Mouse (Mus musculus): ENCODE measurements at regions not wholly inside any gene's neighbourhood (a gene's known extent, or its start where the extent isn't known, plus 50 kb on each side); places are given as distances from the start of the nearest gene placed in this dataset.

DNA sequence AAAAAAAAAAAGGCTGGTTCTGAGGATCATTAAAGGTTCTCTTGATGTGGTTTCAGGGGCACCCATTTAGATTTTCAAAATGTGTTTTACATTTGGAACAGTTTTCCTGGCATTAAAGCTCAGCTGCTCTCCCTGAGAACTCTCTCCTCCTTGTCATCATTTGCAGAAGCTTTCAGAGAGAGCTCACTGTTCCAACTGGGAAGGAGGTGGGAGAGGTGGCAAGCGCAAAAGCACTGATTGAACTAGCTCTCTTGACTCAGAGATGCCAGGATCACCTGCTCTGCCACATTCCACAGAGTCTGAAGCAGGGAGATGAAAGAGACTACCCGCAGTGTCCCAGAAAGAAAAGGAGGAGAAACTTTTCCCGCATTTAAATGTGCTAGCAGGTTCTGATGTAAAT is 220.5 kb upstream of the Gbe1 start:
- dilution Hi-C loops (cut with MboI; ENCODE audit: extremely low pct_ligation_motif_present, extremely low pct_unique_long_range_greater_than_20kb, low sequenced_read_pairs) (no loop called here), in situ Hi-C loops (cut with MboI; ENCODE audit: low pct_ligation_motif_present, low pct_unique_long_range_greater_than_20kb, low sequenced_read_pairs) (no loop called here)
- Histone ChIP-seq H3K4me2 (ENCODE audit: insufficient read depth, low read depth, poor library complexity, severe bottlenecking) (no peak overlapping the region), H3K9me3 (replicated peaks; ENCODE audit: low read length) (peaks cover 39% of the 10 kb centered on the region), H3K27ac (ENCODE audit: insufficient read depth, low read depth) (no peak overlapping the region), H3K9ac (ENCODE audit: insufficient read depth, low read depth) (no peak overlapping the region), H3K4me1 (ENCODE audit: control insufficient read depth in 1 of 2, insufficient read depth in 2 of 2) (no peaks in the 10 kb centered on the region), H3K4me3 (replicated peaks in 1 of 3; ENCODE audit: low read depth in 2 of 3, low read length in 2 of 3, poor library complexity in 1 of 3) (no peak overlapping the region), H3K36me3 (replicated peaks in 1 of 2; ENCODE audit: control insufficient read depth in 1 of 2, insufficient read depth in 1 of 2, low read length in 1 of 2) (no peaks in the 10 kb centered on the region), H3K79me2 (replicated peaks; ENCODE audit: control insufficient read depth, extremely low read depth, insufficient read depth, poor library complexity, severe bottlenecking) (no peaks in the 10 kb centered on the region), H3K27me3 (replicated peaks) (no peaks in the 10 kb centered on the region)
- DNase-seq (ENCODE audit: extremely low read depth): no peak
- TF ChIP-seq NELFE (IDR thresholded peaks at IDR 0.05; ENCODE audit: low read depth, low read length) (no peak), MAFK (IDR thresholded peaks at IDR 0.05; ENCODE audit: insufficient replicate concordance, low read length) (no peak), NRF1 (IDR thresholded peaks at IDR 0.05; ENCODE audit: low read depth, low read length) (no peak), USF1 (IDR thresholded peaks at IDR 0.05; ENCODE audit: low read depth, low read length) (no peak), MAX (IDR thresholded peaks at IDR 0.05; ENCODE audit: low read length) (no peak), TCF12 (IDR thresholded peaks at IDR 0.05; ENCODE audit: low read depth, low read length) (no peak), RAD21 (IDR thresholded peaks at IDR 0.05; ENCODE audit: low read depth, low read length) (no peak), MAZ (IDR thresholded peaks at IDR 0.05; ENCODE audit: low read depth, low read length) (no peak), USF2 (conservative IDR thresholded peaks at IDR 0.05; ENCODE audit: low read depth, low read length) (no peak), ZNF384 (IDR thresholded peaks at IDR 0.05; ENCODE audit: low read depth, low read length) (no peak), GABPA (IDR thresholded peaks at IDR 0.05; ENCODE audit: insufficient replicate concordance, low read depth, low read length) (no peak), MEF2A (IDR thresholded peaks at IDR 0.05; ENCODE audit: borderline replicate concordance, low read depth, low read length) (no peak), CHD1 (IDR thresholded peaks at IDR 0.05; ENCODE audit: low read depth, low read length) (no peak), E2F4 (IDR thresholded peaks at IDR 0.05; ENCODE audit: insufficient replicate concordance, low read depth, low read length) (no peak), POLR2AphosphoS2 (IDR thresholded peaks at IDR 0.05; ENCODE audit: low read depth, low read length) (no peak), SMC3 (IDR thresholded peaks at IDR 0.05; ENCODE audit: low read depth, low read length) (no peak), PAX5 (IDR thresholded peaks at IDR 0.05; ENCODE audit: low read length) (no peak), POLR2A (IDR thresholded peaks at IDR 0.05; ENCODE audit: low read depth, low read length) (no peak), ZMIZ1 (IDR thresholded peaks at IDR 0.05; ENCODE audit: low read depth, low read length) (no peak)

DNA sequence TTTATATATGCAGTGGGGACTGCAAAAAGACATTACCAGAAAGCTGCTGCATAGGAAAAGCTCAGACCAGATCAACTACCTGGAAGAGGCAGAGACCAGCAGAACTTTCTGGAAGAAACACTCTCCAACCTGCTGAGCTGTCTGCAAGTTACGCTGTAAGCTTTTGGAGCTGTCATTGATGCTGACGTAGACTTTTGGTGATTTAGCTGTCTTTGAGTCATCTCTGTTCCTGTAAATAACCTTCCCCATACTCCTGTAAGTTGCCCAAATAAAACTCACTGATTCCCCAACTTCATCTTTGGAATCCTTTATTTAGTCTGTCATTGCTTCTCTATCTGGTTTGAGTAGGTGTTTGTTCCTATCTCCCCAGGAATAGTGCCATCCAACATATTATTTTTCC is 218.5 kb upstream of the Gbe1 start:
- H3K9me3 ChIP-seq (replicated peaks; ENCODE audit: low read length): peaks cover 40% of the 10 kb centered on the region
- H3K9ac ChIP-seq (ENCODE audit: insufficient read depth, low read depth): no peak overlapping the region
- dilution Hi-C loops (cut with MboI; ENCODE audit: extremely low pct_ligation_motif_present, extremely low pct_unique_long_range_greater_than_20kb, low sequenced_read_pairs) (no loop called here), in situ Hi-C loops (cut with MboI; ENCODE audit: low pct_ligation_motif_present, low pct_unique_long_range_greater_than_20kb, low sequenced_read_pairs) (no loop called here)
- no peaks in the 10 kb centered on the region for H3K27me3 ChIP-seq (replicated peaks)
- no peak overlapping the region for H3K4me3 ChIP-seq (replicated peaks in 1 of 3; ENCODE audit: low read depth in 2 of 3, low read length in 2 of 3, poor library complexity in 1 of 3)
- H3K79me2 ChIP-seq (replicated peaks; ENCODE audit: control insufficient read depth, extremely low read depth, insufficient read depth, poor library complexity, severe bottlenecking): no peaks in the 10 kb centered on the region
- no peaks in the 10 kb centered on the region for H3K36me3 ChIP-seq (replicated peaks in 1 of 2; ENCODE audit: control insufficient read depth in 1 of 2, insufficient read depth in 1 of 2, low read length in 1 of 2)
- H3K4me2 ChIP-seq (ENCODE audit: insufficient read depth, low read depth, poor library complexity, severe bottlenecking): no peak overlapping the region
- no peaks in the 10 kb centered on the region for H3K4me1 ChIP-seq (ENCODE audit: control insufficient read depth in 1 of 2, insufficient read depth in 2 of 2)
- DNase-seq (ENCODE audit: extremely low read depth): no peak
- H3K27ac ChIP-seq (ENCODE audit: insufficient read depth, low read depth): no peak overlapping the region
- TF ChIP-seq PAX5 (IDR thresholded peaks at IDR 0.05; ENCODE audit: low read length) (no peak), USF2 (conservative IDR thresholded peaks at IDR 0.05; ENCODE audit: low read depth, low read length) (no peak), MEF2A (IDR thresholded peaks at IDR 0.05; ENCODE audit: borderline replicate concordance, low read depth, low read length) (no peak), TBP (conservative IDR thresholded peaks at IDR 0.05; ENCODE audit: low read depth, low read length) (no peak), MAFK (IDR thresholded peaks at IDR 0.05; ENCODE audit: insufficient replicate concordance, low read length) (no peak), IRF4 (IDR thresholded peaks at IDR 0.05; ENCODE audit: low read depth, low read length) (no peak)

Measured in CH12.LX (cell line).